Mouse (Mus musculus): ENCODE data around the gene Mrps16. TPM values are rescaled to one million over a fixed set of nuclear protein-coding genes. Genes with fewer than 3 reads are reported as not detected.

Gene Mrps16
- 35.7 and 40.1 TPM in 2 replicates for polyA plus RNA-seq (2012; rRNA removed; ENCODE audit: low replicate concordance)

DNA sequence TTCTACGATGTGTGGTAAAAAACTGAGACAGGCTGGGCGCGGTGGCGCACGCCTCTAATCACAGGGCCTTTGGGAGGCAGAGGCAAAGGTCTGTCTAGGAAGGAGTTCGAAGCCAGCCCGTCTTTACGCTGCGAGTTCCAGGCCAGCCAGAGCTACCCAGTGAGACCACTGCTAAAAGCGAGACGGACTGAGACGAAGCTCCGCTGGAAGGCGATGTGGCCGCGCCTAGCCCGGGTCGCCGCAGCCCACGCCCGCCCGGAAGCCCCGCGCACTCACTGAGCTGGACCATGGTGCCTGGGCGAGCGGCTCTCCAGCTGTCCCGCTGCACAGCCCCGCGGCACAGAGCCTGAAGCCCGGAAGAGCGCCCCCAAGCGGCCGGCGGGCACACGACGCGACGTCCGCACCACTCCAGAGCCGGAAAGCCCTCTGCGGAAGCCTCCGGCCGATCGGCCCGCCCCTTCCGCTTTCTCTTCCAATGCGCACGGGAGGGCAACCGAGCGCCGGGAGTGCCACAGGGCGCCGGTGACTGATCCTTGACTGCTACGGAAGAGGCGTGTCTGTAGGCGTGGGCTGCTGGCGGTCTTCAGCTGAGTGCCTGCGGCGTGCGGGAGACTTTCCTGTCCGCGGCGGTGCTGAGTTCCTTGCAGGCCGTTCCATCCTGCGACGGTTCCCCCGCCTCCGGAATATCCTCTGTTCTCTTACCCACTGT is at the start of gene Mrps16:
TSS of gene Mrps16 (minus strand) at position 430 of the 709 bp plus-strand sequence.

DNA sequence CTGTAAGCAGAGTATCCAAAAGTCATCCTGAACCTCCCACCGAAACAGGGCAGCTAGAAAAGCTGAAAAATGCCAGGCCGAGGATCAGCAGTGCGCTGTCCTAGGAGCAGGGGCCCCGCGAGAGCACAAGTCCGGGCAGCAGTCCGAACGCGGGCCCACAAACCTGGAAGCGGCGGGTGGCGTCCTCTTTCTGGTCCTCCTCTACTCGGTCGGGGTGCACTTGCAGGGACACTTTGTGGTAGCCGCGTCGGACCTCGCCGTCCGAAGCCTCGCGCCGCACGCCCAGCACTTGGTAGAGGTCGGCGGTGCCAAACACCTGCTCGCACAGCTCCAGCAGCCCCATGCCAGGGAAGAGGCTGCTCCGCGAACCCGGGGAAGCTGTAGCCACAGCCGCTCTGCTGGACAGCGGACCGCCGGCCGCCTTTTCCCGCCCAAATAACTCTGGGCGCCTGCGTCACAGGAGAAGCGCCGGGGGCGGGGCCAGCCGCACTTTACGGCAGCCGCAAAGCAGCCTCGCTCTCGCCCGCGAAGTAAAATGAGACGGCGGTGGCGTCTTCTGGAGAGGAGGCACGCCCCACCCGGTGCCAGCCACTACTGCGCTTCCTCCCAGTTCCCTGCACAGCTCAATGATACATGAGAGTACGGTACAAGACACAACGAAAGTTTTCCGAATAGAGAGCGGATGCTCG is 4.8 kb downstream of the Mrps16 start, which contains the start of gene Dnajc9:
TSS of gene Dnajc9 (minus strand) at position 470 of the 689 bp plus-strand sequence.

DNA sequence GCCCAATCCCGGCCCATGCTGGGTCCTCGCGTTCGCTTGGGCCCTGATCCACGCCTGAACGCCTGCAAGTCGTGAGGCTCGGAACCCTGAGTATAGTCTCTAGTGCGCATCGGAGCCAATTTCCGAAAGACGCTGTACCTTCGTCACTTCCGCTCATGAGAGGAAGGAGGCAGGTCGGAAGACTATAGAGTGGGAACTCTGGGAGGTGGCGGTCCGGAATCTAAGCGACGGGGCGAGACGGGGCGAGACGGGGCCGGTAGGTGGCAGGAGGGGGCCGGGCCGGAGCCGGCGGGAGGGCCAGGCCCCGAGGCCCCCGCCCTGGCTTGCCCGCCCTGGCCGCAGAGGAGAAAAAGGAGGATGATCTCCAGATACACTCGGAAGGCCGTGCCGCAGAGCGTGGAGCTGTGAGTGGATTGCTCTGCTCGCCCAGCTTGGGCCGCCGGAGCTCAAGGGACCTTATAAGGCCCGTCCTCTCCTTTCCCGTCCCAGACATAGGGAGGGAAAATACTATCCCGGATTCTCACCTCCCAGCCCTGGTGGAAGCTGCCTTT is 45.4 kb downstream of the Mrps16 start, which contains the start of the genes Ecd and Fam149b:
TSS of gene Ecd (minus strand) at position 131 of the 551 bp plus-strand sequence.
TSS of gene Fam149b (plus strand) at position 172 of the 551 bp plus-strand sequence.

Other genes with a start within 250 kb of the Mrps16 start
- 17.0 and 54.3 TPM in 2 replicates for gene Kcnk5, start 211.8 kb downstream of the Mrps16 start, polyA plus RNA-seq (2012; rRNA removed; ENCODE audit: low replicate concordance)
- gene Kcnk16, start 124.4 kb downstream of the Mrps16 start, polyA plus RNA-seq (2012; rRNA removed; ENCODE audit: low replicate concordance): 1.3 and 4.1 TPM in 2 replicates
- 8.1 and 8.7 TPM in 2 replicates for gene Nudt13, start 98.9 kb downstream of the Mrps16 start, polyA plus RNA-seq (2012; rRNA removed; ENCODE audit: low replicate concordance)
- 5.2 and 6.9 TPM in 2 replicates for gene Ecd, start 45.5 kb downstream of the Mrps16 start, polyA plus RNA-seq (2012; rRNA removed; ENCODE audit: low replicate concordance)
- gene Fam149b, start 45.5 kb downstream of the Mrps16 start, polyA plus RNA-seq (2012; rRNA removed; ENCODE audit: low replicate concordance): 12.0 and 12.5 TPM in 2 replicates
- 14.4 and 16.6 TPM in 2 replicates for gene Dnajc9, start 4.7 kb downstream of the Mrps16 start, polyA plus RNA-seq (2012; rRNA removed; ENCODE audit: low replicate concordance)
- gene Cfap70, start 58.6 kb upstream of the Mrps16 start, polyA plus RNA-seq (2012; rRNA removed; ENCODE audit: low replicate concordance): not detected in 2 replicates
- gene Anxa7, start 86.5 kb upstream of the Mrps16 start, polyA plus RNA-seq (2012; rRNA removed; ENCODE audit: low replicate concordance): 39.4 and 48.4 TPM in 2 replicates
- 0.06 and 0.23 TPM in 2 replicates for gene Mss51, start 103.3 kb upstream of the Mrps16 start, polyA plus RNA-seq (2012; rRNA removed; ENCODE audit: low replicate concordance)
- 1.1 and 1.2 TPM in 2 replicates for gene Ppp3cb, start 152.9 kb upstream of the Mrps16 start, polyA plus RNA-seq (2012; rRNA removed; ENCODE audit: low replicate concordance)
- 0.79 and 2.2 TPM in 2 replicates for gene Usp54, start 247.4 kb upstream of the Mrps16 start, polyA plus RNA-seq (2012; rRNA removed; ENCODE audit: low replicate concordance)

Data from duodenum, adult 2 months (tissue).